Mouse (Mus musculus) thymus, postnatal 0 days (tissue): ENCODE results near the gene Hspb9. TPM values are rescaled to one million over a fixed set of nuclear protein-coding genes. Genes with fewer than 3 reads are reported as not detected.

Experiments
- DNase-seq: peaks from one replicate; pipeline ENCODE4 v3.0.0-alpha.2; 2015; ENCODE audit warnings: low spot score
- polyA plus RNA-seq: library from polyadenylated mRNA; unstranded; fragments of >200 nt; fragmentation: Nextera tagmentation; extraction: Ambion mirVana; gene quantifications from 2 replicates; pipeline ENCODE4 v1.2.1, GENCODE M21; 2015

Hspb9 gene
- polyA plus RNA-seq, 1 experiment from 2014 or later = not detected

DNA sequence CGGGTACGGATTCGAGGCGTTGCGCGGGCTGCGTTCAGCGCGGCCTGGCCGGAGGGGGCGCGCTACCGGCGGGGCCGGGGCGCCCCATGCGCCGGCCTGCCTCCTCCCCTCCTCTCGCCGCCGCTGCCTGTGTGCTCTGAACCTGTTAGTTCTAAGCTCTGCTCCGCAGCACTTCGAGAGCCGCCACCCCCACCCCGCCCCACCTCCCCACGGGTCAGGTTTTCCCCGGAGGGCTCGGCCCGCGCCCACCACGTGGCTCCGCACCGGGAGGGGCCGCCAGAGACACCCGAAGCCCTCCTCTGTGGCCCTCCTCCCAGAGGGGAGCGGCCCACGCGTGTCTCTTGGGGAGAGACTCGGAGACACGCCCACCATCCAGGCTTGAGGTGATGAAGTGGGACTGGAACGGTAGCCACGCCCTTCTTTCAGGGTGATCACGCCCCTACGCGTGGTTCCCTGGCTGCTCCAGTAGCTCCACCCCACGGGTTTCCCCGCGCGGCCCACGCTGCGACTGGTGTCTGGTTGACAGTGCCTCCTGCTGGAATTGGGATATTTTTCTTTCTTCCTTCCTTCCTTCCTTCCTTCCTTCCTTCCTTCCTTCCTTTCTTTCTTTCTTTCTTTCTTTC, 46.1 kb downstream of the Hspb9 start, which contains the start of gene Kcnh4:
Gene Kcnh4, minus strand, starts transcription at position 332 of the 623 bp plus-strand sequence.
- DNase-seq = peak; percentile 78

DNA sequence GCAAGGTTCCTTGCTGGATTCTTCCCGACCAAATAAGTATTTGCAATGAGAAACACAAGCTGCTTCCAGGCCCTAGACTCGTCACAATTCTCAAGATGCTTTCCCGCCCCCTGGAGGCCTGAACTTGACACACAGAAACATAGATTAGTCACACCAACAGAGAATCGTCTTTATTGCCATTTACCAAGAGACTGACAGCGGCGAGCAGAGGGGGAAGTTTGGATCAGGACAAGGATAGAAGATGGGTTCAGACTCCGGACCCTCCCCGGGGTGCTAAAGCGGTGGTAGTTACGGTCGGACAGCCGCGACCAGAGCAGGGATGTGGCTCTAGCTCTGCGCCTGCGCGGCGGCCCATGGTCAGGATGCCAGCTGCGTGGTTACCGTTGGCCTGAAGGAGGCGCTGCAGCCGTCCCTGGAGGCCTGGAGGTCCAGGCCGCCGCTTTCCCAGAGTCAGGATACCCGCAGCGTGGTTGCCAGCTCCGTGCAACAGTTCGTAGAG, 47.9 kb downstream of the Hspb9 start:
- DNase-seq = peak; percentile 81

DNA sequence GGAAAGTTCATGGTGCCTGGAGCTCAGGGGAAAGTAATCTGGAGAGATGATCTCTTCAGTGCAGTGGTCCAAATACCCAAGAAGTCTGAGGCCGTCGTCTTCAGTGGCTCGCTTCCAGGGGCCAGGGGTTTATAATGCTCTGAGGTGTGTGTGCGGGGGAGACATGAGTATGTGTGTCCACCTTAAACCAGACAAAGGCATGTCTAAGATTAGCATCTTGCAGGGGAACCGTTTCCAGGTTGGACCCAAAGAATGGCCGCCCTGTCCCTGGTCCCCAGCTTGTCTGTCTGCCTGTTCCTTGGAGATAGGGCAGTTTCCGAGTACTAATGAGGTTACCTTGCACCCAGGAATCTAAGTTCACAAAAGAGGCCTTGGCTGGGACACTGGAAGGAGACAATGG, 49.2 kb downstream of the Hspb9 start, which contains the start of gene Hcrt:
Gene Hcrt, minus strand, starts transcription at position 101 of the 400 bp plus-strand sequence.
- DNase-seq = no peak

Other genes with a start within 250 kb of the Hspb9 start
- gene Klhl11, start 241.1 kb upstream of the Hspb9 start, polyA plus RNA-seq = 5.3 and 5.4 TPM in 2 replicates
- gene Acly, start 185.8 kb upstream of the Hspb9 start, polyA plus RNA-seq = 99.2 and 109 TPM in 2 replicates
- 0.56 and 0.57 TPM in 2 replicates for gene Ttc25, start 168.2 kb upstream of the Hspb9 start, polyA plus RNA-seq
- 167 and 169 TPM in 2 replicates for gene Cnp, start 138.9 kb upstream of the Hspb9 start, polyA plus RNA-seq
- 39.7 and 41.2 TPM in 2 replicates for gene Nkiras2, start 94.6 kb upstream of the Hspb9 start, polyA plus RNA-seq
- 191 and 202 TPM in 2 replicates for gene Dnajc7, start 93.7 kb upstream of the Hspb9 start, polyA plus RNA-seq
- 0.12 TPM in 1 of 2 replicates, not detected in the other for gene Zfp385c, start 21.4 kb upstream of the Hspb9 start, polyA plus RNA-seq
- 10.2 and 10.7 TPM in 2 replicates for gene Dhx58, start 9.6 kb upstream of the Hspb9 start, polyA plus RNA-seq
- gene Kat2a, start 1.4 kb upstream of the Hspb9 start, polyA plus RNA-seq = 33.2 and 39.3 TPM in 2 replicates
- gene Rab5c, start 24.4 kb downstream of the Hspb9 start, polyA plus RNA-seq = 35.8 and 38.6 TPM in 2 replicates
- 0.03 TPM in 1 of 2 replicates, not detected in the other for gene Kcnh4, start 46.1 kb downstream of the Hspb9 start, polyA plus RNA-seq
- 0.34 and 0.54 TPM in 2 replicates for gene Hcrt, start 49.1 kb downstream of the Hspb9 start, polyA plus RNA-seq
- 2.4 and 2.7 TPM in 2 replicates for gene Ghdc, start 57.1 kb downstream of the Hspb9 start, polyA plus RNA-seq
- 99.6 and 105 TPM in 2 replicates for gene Stat5b, start 136.9 kb downstream of the Hspb9 start, polyA plus RNA-seq
- 61.2 and 62.7 TPM in 2 replicates for gene Stat5a, start 145.5 kb downstream of the Hspb9 start, polyA plus RNA-seq
- 79.7 and 84.2 TPM in 2 replicates for gene Stat3, start 225.7 kb downstream of the Hspb9 start, polyA plus RNA-seq